Mouse (Mus musculus) kidney, postnatal 4 days (tissue): ENCODE data around the gene Nr1h3.

Experiments
- DNase-seq, 2 experiments: peaks; one replicate each; pipeline ENCODE4 v3.0.0; 2021; ENCODE audit warnings: mixed read lengths in 2 of 2

Gene Nr1h3

GRCm38 (mm10) chr2:91183711-91184405 is 18.8 kb downstream of the Nr1h3 start, which contains the start of gene Madd:
Gene Madd (minus strand): TSS chr2:91183837.
- peak in 1 of 2 experiments; percentile 31 for DNase-seq

- peak; percentile 95 to 97 for DNase-seq
Measured at GRCm38 (mm10) chr2:91183148-91183513, 19.5 kb downstream of the Nr1h3 start.

- DNase-seq = peak; percentile 83 to 89
Measured at GRCm38 (mm10) chr2:91182405-91183147, 20.1 kb downstream of the Nr1h3 start.

GRCm38 (mm10) chr2:91182016-91182404 is 20.6 kb downstream of the Nr1h3 start:
- no peak for DNase-seq

GRCm38 (mm10) chr2:91180706-91181105 is 21.9 kb downstream of the Nr1h3 start:
- no peak for DNase-seq

GRCm38 (mm10) chr2:91179825-91180224 is 22.8 kb downstream of the Nr1h3 start:
- no peak for DNase-seq

GRCm38 (mm10) chr2:91176234-91176633 is 26.4 kb downstream of the Nr1h3 start:
- DNase-seq = no peak

GRCm38 (mm10) chr2:91175490-91175889 is 27.1 kb downstream of the Nr1h3 start:
- DNase-seq = no peak

- no peak for DNase-seq
Measured at GRCm38 (mm10) chr2:91169587-91170322, 32.9 kb downstream of the Nr1h3 start.

GRCm38 (mm10) chr2:91167629-91168028 is 35.0 kb downstream of the Nr1h3 start:
- no peak for DNase-seq

- DNase-seq = no peak
Measured at GRCm38 (mm10) chr2:91164991-91165390, 37.6 kb downstream of the Nr1h3 start.

- no peak for DNase-seq
Measured at GRCm38 (mm10) chr2:91163532-91163931, 39.1 kb downstream of the Nr1h3 start.

GRCm38 (mm10) chr2:91162952-91163351 is 39.7 kb downstream of the Nr1h3 start:
- DNase-seq = no peak

GRCm38 (mm10) chr2:91160591-91160990 is 42.0 kb downstream of the Nr1h3 start:
- DNase-seq = no peak

GRCm38 (mm10) chr2:91157002-91157752 is 45.5 kb downstream of the Nr1h3 start:
- DNase-seq = no peak

GRCm38 (mm10) chr2:91154091-91154490 is 48.5 kb downstream of the Nr1h3 start:
- no peak for DNase-seq

GRCm38 (mm10) chr2:91152885-91153377 is 49.7 kb downstream of the Nr1h3 start:
- no peak for DNase-seq

GRCm38 (mm10) chr2:91151331-91151730 is 51.3 kb downstream of the Nr1h3 start:
- DNase-seq = no peak

- no peak for DNase-seq
Measured at GRCm38 (mm10) chr2:91148101-91148500, 54.5 kb downstream of the Nr1h3 start.

- DNase-seq = no peak
Measured at GRCm38 (mm10) chr2:91143401-91143800, 59.2 kb downstream of the Nr1h3 start.

- DNase-seq = no peak
Measured at GRCm38 (mm10) chr2:91142920-91143319, 59.7 kb downstream of the Nr1h3 start.

- DNase-seq = no peak
Measured at GRCm38 (mm10) chr2:91139764-91140163, 62.9 kb downstream of the Nr1h3 start.

- no peak for DNase-seq
Measured at GRCm38 (mm10) chr2:91139311-91139710, 63.3 kb downstream of the Nr1h3 start.
